Mouse (Mus musculus) CH12.LX (cell line): ENCODE data around the gene Islr. TPM values are rescaled to one million over a fixed set of nuclear protein-coding genes. Genes with fewer than 3 reads are reported as not detected.

Source experiments
- DNase-seq: peaks from one replicate; pipeline ENCODE4 v3.0.0-alpha.2; 2013; ENCODE audit errors: extremely low read depth
- H3K27ac ChIP-seq: 2 replicates; pipeline ENCODE4 v1.5.1; 2012; ENCODE audit warnings: low read depth, mild to moderate bottlenecking, control low read depth, moderate library complexity; ENCODE audit not compliant: insufficient read depth
- H3K27me3 ChIP-seq: replicated peaks from 2 replicates; pipeline ENCODE3; 2012; ENCODE audit warnings: inconsistent platforms
- H3K36me3 ChIP-seq, 2 experiments: replicated peaks in 1 of 2; 2 replicates each; pipeline versions ENCODE3 to v1.6.1; 2012; ENCODE audit warnings: inconsistent platforms in 1 of 2, low read length in 1 of 2, mild to moderate bottlenecking in 1 of 2, mixed read lengths in 1 of 2, moderate library complexity in 1 of 2; ENCODE audit not compliant: control insufficient read depth in 1 of 2, insufficient read depth in 1 of 2
- H3K4me1 ChIP-seq, 2 experiments: 2 replicates each; pipeline ENCODE4 v1.6.1; 2012; ENCODE audit warnings: inconsistent platforms in 1 of 2, moderate library complexity in 1 of 2; ENCODE audit not compliant: insufficient read depth in 2 of 2, control insufficient read depth in 1 of 2
- H3K4me2 ChIP-seq: 2 replicates; pipeline ENCODE4 v1.6.1; 2012; ENCODE audit warnings: low read depth, mild to moderate bottlenecking, control low read depth; ENCODE audit not compliant: poor library complexity, insufficient read depth, severe bottlenecking
- H3K4me3 ChIP-seq, 3 experiments: fragments of 150-350 bp in 1 of 3; sonication (generic) in 1 of 3; replicated peaks in 1 of 3; 2 replicates each; pipeline versions ENCODE3 to v1.5.1; 2011 to 2012; ENCODE audit warnings: low read depth in 2 of 3, low read length in 2 of 3, mild to moderate bottlenecking in 2 of 3, moderate library complexity in 2 of 3, control low read depth in 1 of 3, improper control_type of control experiment in 1 of 3, inconsistent platforms in 1 of 3, mixed read lengths in 1 of 3; ENCODE audit not compliant: poor library complexity in 1 of 3
- H3K79me2 ChIP-seq: replicated peaks from 2 replicates; pipeline ENCODE4 v1.6.1; 2012; ENCODE audit warnings: mild to moderate bottlenecking, moderate library complexity; ENCODE audit not compliant: control insufficient read depth, poor library complexity, insufficient read depth, severe bottlenecking; ENCODE audit errors: extremely low read depth
- H3K9ac ChIP-seq: 2 replicates; pipeline ENCODE4 v1.6.1; 2012; ENCODE audit warnings: low read depth, mild to moderate bottlenecking, control low read depth, moderate library complexity; ENCODE audit not compliant: insufficient read depth
- H3K9me3 ChIP-seq: replicated peaks from 2 replicates; pipeline ENCODE3; 2012; ENCODE audit warnings: low read length, inconsistent platforms, mixed read lengths
- CHD1 ChIP-seq: IDR thresholded peaks from 2 replicates; pipeline ENCODE4 v1.6.1; 2012; ENCODE audit warnings: low read depth, low read length, improper control_type of control experiment, inconsistent platforms
- CTCF ChIP-seq, 2 experiments: IDR thresholded peaks in 1 of 2; conservative IDR thresholded peaks in 1 of 2; 2 replicates each; pipeline ENCODE4 v1.5.1; 2011 to 2012; ENCODE audit warnings: low read depth in 2 of 2, low read length in 2 of 2, improper control_type of control experiment in 1 of 2, inconsistent platforms in 1 of 2, mild to moderate bottlenecking in 1 of 2, moderate library complexity in 1 of 2
- E2F4 ChIP-seq: IDR thresholded peaks from 2 replicates; pipeline ENCODE4 v1.6.1; 2011; ENCODE audit warnings: low read depth, low read length, improper control_type of control experiment; ENCODE audit not compliant: insufficient replicate concordance
- ELF1 ChIP-seq: IDR thresholded peaks from 2 replicates; pipeline ENCODE4 v1.6.1; 2014; ENCODE audit warnings: low read depth, mild to moderate bottlenecking, inconsistent platforms, low read length, improper control_type of control experiment
- EP300 ChIP-seq: IDR thresholded peaks from 2 replicates; pipeline ENCODE4 v1.6.1; 2011; ENCODE audit warnings: low read length, improper control_type of control experiment
- ETS1 ChIP-seq: conservative IDR thresholded peaks from 2 replicates; pipeline ENCODE4 v1.6.1; 2012; ENCODE audit warnings: low read depth, mild to moderate bottlenecking, inconsistent platforms, low read length, improper control_type of control experiment, moderate library complexity
- HCFC1 ChIP-seq: IDR thresholded peaks from 2 replicates; pipeline ENCODE4 v1.6.1; 2012; ENCODE audit warnings: low read depth, mild to moderate bottlenecking, inconsistent platforms, low read length, improper control_type of control experiment
- IRF4 ChIP-seq: IDR thresholded peaks from 2 replicates; pipeline ENCODE4 v1.6.1; 2014; ENCODE audit warnings: low read depth, mild to moderate bottlenecking, inconsistent platforms, low read length, improper control_type of control experiment
- JUND ChIP-seq: conservative IDR thresholded peaks from 2 replicates; pipeline ENCODE4 v1.6.1; 2011; ENCODE audit warnings: low read depth, low read length, improper control_type of control experiment
- KAT2A ChIP-seq: IDR thresholded peaks from 2 replicates; pipeline ENCODE4 v1.6.1; 2012; ENCODE audit warnings: low read length, improper control_type of control experiment, inconsistent platforms; ENCODE audit not compliant: insufficient replicate concordance
- MAX ChIP-seq: IDR thresholded peaks from 2 replicates; pipeline ENCODE4 v1.6.1; 2011; ENCODE audit warnings: low read length, improper control_type of control experiment
- MEF2A ChIP-seq: IDR thresholded peaks from 2 replicates; pipeline ENCODE4 v1.6.1; 2014; ENCODE audit warnings: low read depth, mild to moderate bottlenecking, inconsistent platforms, low read length, improper control_type of control experiment, borderline replicate concordance
- PAX5 ChIP-seq: IDR thresholded peaks from 2 replicates; pipeline ENCODE4 v1.6.1; 2012; ENCODE audit warnings: low read length, inconsistent platforms, mixed read lengths
- POLR2A ChIP-seq: IDR thresholded peaks from 2 replicates; pipeline ENCODE4 v1.6.1; 2011; ENCODE audit warnings: low read depth, mild to moderate bottlenecking, improper control_type of control experiment, low read length
- POLR2AphosphoS2 ChIP-seq: IDR thresholded peaks from 2 replicates; pipeline ENCODE4 v1.6.1; 2011; ENCODE audit warnings: low read depth, low read length, improper control_type of control experiment
- RAD21 ChIP-seq: IDR thresholded peaks from 2 replicates; pipeline ENCODE4 v1.6.1; 2011; ENCODE audit warnings: low read depth, mild to moderate bottlenecking, low read length, improper control_type of control experiment, moderate library complexity
- SIN3A ChIP-seq: IDR thresholded peaks from 2 replicates; pipeline ENCODE4 v1.6.1; 2012; ENCODE audit warnings: low read length, improper control_type of control experiment, inconsistent platforms
- SMC3 ChIP-seq: IDR thresholded peaks from 2 replicates; pipeline ENCODE4 v1.6.1; 2011; ENCODE audit warnings: low read depth, low read length, improper control_type of control experiment
- UBTF ChIP-seq: IDR thresholded peaks from 2 replicates; pipeline ENCODE4 v1.6.1; 2012; ENCODE audit warnings: low read depth, mild to moderate bottlenecking, inconsistent platforms, low read length, improper control_type of control experiment, moderate library complexity
- USF2 ChIP-seq: conservative IDR thresholded peaks from 2 replicates; pipeline ENCODE4 v1.6.1; 2011; ENCODE audit warnings: low read depth, low read length, improper control_type of control experiment
- ZC3H11A ChIP-seq: IDR thresholded peaks from 2 replicates; pipeline ENCODE4 v1.6.1; 2012; ENCODE audit warnings: low read depth, mild to moderate bottlenecking, inconsistent platforms, low read length, improper control_type of control experiment
- ZKSCAN1 ChIP-seq: IDR thresholded peaks from 2 replicates; pipeline ENCODE4 v1.6.1; 2012; ENCODE audit warnings: low read depth, inconsistent platforms, low read length, improper control_type of control experiment, borderline replicate concordance
- ZMIZ1 ChIP-seq: IDR thresholded peaks from 2 replicates; pipeline ENCODE4 v1.6.1; 2012; ENCODE audit warnings: low read depth, mild to moderate bottlenecking, inconsistent platforms, low read length, improper control_type of control experiment
- ZNF384 ChIP-seq: IDR thresholded peaks from 2 replicates; pipeline ENCODE4 v1.6.1; 2012; ENCODE audit warnings: low read depth, low read length, improper control_type of control experiment, inconsistent platforms
- dilution Hi-C: fragments of 300-500 bp; cut with MboI; formaldehyde crosslinking; loops from 2 replicates; pipeline ENCODE4 v1.14.3; 2020; ENCODE audit warnings: low sequenced_read_pairs; ENCODE audit not compliant: extremely low pct_unique_long_range_greater_than_20kb, extremely low pct_ligation_motif_present
- in situ Hi-C: fragments of 300-500 bp; cut with MboI; formaldehyde crosslinking; loops from 3 replicates; pipeline ENCODE4 v1.14.3; 2019; ENCODE audit warnings: low sequenced_read_pairs, low pct_ligation_motif_present, low pct_unique_long_range_greater_than_20kb, mixed read lengths
- polyA plus RNA-seq: library from polyadenylated mRNA; unstranded; fragments of >175 nt; gene quantifications from 2 replicates; pipeline ENCODE4 v1.2.1, GENCODE M21; 2012; ENCODE audit warnings: low read depth; ENCODE audit not compliant: insufficient read length
- total RNA-seq, 2 experiments: library from RNA; depleted of rRNA; stranded (reverse); fragments of 300-350 nt in 1 of 2; fragments of >200 nt in 1 of 2; gene quantifications; 2 replicates each; pipeline ENCODE4 v1.2.3; 2012 to 2014

The Islr gene
- total and polyA plus RNA-seq, 3 experiments = not detected

DNA sequence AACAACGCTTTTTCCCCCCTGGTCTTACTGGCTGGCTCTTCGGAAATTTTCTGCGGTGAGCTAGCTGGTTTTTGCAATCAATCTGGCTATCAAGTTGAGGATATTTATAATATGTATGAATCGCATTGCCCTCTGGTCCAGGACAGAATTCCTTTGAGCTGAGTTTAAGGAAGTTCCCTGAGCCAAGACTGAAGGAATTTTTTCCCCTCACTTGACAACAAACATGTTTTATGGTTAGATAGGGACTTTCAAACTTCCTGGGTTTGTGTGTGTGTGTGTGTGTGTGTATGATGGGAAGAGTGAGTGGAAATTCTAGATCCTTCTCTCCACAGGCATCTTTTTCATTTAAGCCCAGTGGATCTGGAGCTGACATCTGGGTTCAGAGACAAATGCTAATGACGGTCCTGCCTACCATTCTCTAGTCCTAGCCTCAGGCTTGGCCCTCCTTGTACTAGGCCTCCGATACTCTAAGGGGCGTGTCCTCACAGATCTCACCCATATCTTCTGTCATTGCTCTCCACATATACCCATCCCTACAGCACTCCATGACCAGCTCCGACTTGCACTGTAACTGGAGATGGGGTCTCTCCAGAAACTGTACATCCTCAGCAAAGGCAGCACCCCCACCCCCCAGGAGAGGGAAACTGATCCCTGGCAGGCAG is 10.5 kb upstream of the Islr start:
- H3K36me3 ChIP-seq = peaks cover 11 to 24% of the 10 kb centered on the region in 2 experiments
- TF ChIP-seq E2F4 (no peak), RAD21 (no peak), ZMIZ1 (no peak), KAT2A (no peak), JUND (no peak), CHD1 (no peak), POLR2AphosphoS2 (no peak), ZKSCAN1 (no peak), ETS1 (no peak), PAX5 (no peak), MAX (no peak), ZNF384 (no peak), SMC3 (no peak)
- H3K27ac ChIP-seq = no peak overlapping the region
- no peaks in the 10 kb centered on the region for H3K9me3 ChIP-seq
- dilution Hi-C loops = no loop called here
- H3K79me2 ChIP-seq = no peaks in the 10 kb centered on the region
- in situ Hi-C loops = no loop called here
- H3K4me3 ChIP-seq = no peak overlapping the region
- DNase-seq = no peak
- H3K4me1 ChIP-seq = peaks cover 0 to 6% of the 10 kb centered on the region in 2 experiments; a peak in 2 of 4 replicates
- H3K27me3 ChIP-seq = no peaks in the 10 kb centered on the region
- H3K4me2 ChIP-seq = no peak overlapping the region
- no peak overlapping the region for H3K9ac ChIP-seq

DNA sequence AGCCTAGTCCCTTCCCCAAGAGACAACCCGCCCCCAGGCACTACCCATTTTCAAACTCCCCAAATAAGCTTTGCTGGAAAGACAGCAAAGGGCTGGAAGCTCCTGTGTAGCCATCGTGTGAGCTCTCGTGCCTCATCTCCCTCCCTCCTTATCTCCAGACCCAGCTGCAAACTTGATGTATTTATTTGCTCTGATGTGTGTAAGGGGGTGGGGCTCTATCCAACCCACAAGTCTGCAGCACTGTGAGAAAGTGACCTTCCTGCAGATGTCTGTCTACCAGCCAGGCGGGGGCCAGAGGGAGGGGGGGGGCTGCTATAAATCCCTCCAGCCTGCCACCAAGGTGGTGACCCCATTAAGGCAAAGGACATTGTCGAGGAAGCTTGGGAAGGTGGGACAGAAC is 9.8 kb upstream of the Islr start:
- TF ChIP-seq E2F4 (no peak), SIN3A (no peak), POLR2A (no peak), CHD1 (no peak), ZNF384 (no peak), IRF4 (no peak), CTCF (conservative IDR thresholded peaks at IDR 0.05 in 1 of 2, IDR thresholded peaks at IDR 0.05 in 1 of 2; ENCODE audit: low read depth in 2 of 2, low read length in 2 of 2) (no peak), SMC3 (no peak), UBTF (no peak), USF2 (no peak), ZC3H11A (no peak), ELF1 (no peak), HCFC1 (no peak), EP300 (no peak), MEF2A (no peak)
- TF ChIP-seq, all 38 proteins: peak for 0
- no peak overlapping the region for H3K4me3 ChIP-seq
- in situ Hi-C loops = no loop called here
- peaks cover 3 to 17% of the 10 kb centered on the region in 2 experiments for H3K36me3 ChIP-seq
- H3K27me3 ChIP-seq = no peaks in the 10 kb centered on the region
- no peaks in the 10 kb centered on the region for H3K79me2 ChIP-seq
- dilution Hi-C loops = no loop called here
- no peak overlapping the region for H3K9ac ChIP-seq
- DNase-seq = no peak
- no peak overlapping the region for H3K4me2 ChIP-seq
- no peak overlapping the region for H3K27ac ChIP-seq
- H3K4me1 ChIP-seq = peaks cover 0 to 6% of the 10 kb centered on the region in 2 experiments; a peak in 2 of 4 replicates
- H3K9me3 ChIP-seq = no peaks in the 10 kb centered on the region
